Mouse (Mus musculus) cerebellum, postnatal 36 days (tissue): ENCODE data around the gene Prrt1.
A peak's percentile ranks its signal among the peaks of the same experiment; 100 is the strongest.

Experiments used
- DNase-seq, 2 experiments: peaks; one replicate each; pipeline ENCODE4 v3.0.0; 2021 to 2022; ENCODE audit warnings: mixed read lengths in 2 of 2

Gene Prrt1

GRCm38 (mm10) chr17:34629796-34630603 is 667 bp downstream of the Prrt1 start:
- peak; percentile 62 to 69 for DNase-seq

DNA sequence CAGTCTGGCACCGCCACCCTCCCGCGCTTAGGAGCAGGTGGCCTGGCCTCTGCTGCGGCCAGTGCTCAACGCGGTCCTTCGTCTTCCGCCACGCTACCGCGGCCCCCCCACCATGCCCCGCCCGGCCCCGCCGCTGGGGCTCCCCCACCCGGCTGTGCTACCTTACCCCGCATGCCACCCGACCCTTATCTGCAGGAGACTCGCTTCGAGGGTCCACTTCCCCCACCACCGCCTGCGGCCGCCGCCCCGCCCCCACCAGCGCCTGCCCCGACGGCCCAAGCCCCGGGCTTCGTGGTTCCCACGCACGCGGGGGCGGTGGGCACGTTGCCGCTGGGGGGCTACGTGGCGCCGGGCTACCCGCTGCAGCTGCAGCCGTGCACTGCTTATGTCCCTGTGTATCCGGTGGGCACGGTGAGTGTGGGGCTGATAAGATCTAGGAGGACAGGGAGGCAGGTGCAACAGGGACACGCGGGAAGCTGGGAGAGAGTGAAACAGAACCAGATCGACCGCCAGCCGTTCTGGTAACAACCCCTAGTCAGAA is 1.5 kb downstream of the Prrt1 start:
- DNase-seq: peak; percentile 51 to 59

GRCm38 (mm10) chr17:34631647-34632046 is 2.3 kb downstream of the Prrt1 start:
- peak; percentile 49 to 55 for DNase-seq

GRCm38 (mm10) chr17:34632261-34632691 is 2.9 kb downstream of the Prrt1 start:
- peak; percentile 80 to 82 for DNase-seq

GRCm38 (mm10) chr17:34635671-34636070 is 6.3 kb downstream of the Prrt1 start:
- no peak for DNase-seq

DNA sequence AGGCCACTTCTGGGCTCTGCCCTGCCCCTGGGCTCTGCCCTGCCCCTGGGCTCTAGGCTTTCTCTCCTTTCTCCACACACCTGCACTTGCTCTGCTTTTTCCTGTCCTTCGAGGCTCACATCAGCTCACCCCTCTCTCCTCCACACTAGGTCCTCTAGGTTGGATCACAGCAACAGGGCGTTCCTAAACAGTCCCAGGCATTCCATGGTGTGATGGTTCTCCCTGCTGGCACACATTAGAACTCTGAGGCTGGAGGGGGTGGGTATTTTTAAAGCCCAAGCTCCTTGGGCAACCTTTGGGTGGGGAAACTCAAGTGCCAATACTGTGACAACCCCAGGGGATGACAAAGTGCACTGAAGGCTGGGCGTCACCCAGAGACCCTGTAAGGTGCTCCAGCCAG is 8.1 kb downstream of the Prrt1 start:
- no peak for DNase-seq

- peak in 1 of 2 experiments; percentile 22 for DNase-seq
Measured at GRCm38 (mm10) chr17:34639461-34640255, 10.3 kb downstream of the Prrt1 start.

GRCm38 (mm10) chr17:34640778-34641601 is 11.7 kb downstream of the Prrt1 start:
- peak; percentile 85 to 89 for DNase-seq

GRCm38 (mm10) chr17:34641945-34642344 is 12.6 kb downstream of the Prrt1 start:
- DNase-seq: no peak

DNA sequence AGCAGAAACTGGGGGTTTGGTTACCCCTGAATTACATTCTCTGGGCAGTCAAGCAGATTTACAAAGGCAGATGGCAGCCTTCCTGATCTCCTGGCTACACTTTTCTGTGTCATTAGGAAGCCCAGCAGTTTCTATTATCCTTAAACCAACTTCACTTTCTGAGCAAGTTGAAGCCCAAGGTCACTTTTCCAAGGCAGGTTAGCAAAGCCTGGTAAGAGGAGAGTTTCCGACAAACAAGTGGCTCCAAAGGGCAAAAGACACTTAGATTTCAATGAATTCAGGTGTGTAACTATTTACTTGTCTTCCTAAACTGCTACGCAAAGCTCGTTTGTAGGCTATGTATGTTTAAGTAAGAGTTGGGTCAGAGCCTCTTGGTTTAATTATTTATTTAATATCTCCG is 14.0 kb downstream of the Prrt1 start:
- DNase-seq: no peak

DNA sequence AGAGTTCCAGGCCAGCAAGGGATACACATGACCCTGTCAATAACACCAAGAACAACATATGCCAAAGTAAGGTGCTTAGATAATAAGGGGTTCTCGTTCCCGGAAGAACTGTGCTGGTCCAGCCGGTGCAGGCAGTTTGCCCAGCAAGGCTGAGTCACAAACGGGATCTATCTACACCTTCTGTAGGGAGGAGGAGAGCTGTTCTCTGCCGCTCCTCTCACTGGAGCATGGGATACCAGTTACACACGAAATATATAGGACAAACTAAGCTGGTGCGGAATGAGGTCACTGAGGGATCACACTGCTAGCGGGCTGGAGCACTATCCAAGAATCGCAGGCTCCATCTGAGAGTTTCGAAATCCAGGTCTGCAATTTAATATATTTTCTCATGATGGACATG is 14.6 kb downstream of the Prrt1 start:
- peak; percentile 79 to 82 for DNase-seq

DNA sequence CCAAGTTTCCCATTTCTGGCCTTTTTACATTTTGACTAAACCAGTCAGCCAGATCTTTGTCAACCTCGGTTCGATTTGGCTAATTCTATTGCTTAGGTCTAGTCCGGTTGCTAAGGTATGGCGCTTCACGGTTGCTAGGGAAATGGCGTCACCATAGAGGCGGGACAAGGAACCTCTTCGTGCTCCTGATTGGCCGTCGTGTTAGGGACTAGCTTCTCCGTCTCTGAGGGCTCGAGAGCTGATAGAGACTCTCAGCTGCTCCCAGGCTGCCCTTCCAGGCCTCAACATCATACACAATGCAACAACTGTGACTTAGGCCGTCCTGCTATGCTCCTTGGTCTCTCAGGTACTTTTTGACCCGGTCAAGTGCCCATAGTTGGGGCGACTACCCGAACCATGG is 15.3 kb downstream of the Prrt1 start, which contains the start of gene Fkbpl:
Fkbpl (plus strand) TSS at position 157 of the 400 bp plus-strand sequence.
- peak; percentile 95 to 99 for DNase-seq

- DNase-seq: no peak
Measured at GRCm38 (mm10) chr17:34645256-34645829, 16.0 kb downstream of the Prrt1 start.

DNA sequence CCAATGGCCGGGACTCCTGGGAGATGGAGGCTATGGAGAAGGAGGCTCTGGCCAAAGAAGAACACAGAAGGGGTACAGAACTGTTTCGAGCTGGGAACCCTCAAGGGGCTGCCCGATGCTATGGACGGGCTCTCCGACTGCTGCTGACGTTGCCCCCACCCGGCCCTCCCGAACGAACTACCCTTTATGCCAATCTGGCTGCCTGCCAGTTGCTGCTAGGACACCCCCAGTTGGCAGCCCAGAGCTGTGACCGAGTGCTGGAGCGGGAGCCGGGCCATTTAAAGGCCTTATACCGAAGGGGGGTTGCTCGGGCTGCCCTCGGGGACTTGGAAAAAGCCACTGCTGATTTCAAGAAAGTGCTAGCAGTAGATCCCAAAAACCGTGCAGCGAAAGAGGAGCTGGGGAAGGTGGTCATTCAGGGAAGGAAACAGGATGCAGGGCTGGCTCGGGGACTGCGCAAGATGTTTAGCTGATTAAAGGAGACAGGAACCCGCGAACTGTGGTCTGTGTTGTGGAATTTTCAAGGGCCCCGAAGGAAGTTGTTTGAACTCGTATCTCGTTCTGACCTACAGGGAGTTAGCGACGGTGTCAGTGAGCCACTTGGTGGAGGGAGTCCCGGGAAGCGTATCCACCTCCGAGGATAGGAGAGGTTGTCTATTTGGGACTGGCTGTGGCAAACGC is 16.6 kb downstream of the Prrt1 start:
- DNase-seq: no peak

DNA sequence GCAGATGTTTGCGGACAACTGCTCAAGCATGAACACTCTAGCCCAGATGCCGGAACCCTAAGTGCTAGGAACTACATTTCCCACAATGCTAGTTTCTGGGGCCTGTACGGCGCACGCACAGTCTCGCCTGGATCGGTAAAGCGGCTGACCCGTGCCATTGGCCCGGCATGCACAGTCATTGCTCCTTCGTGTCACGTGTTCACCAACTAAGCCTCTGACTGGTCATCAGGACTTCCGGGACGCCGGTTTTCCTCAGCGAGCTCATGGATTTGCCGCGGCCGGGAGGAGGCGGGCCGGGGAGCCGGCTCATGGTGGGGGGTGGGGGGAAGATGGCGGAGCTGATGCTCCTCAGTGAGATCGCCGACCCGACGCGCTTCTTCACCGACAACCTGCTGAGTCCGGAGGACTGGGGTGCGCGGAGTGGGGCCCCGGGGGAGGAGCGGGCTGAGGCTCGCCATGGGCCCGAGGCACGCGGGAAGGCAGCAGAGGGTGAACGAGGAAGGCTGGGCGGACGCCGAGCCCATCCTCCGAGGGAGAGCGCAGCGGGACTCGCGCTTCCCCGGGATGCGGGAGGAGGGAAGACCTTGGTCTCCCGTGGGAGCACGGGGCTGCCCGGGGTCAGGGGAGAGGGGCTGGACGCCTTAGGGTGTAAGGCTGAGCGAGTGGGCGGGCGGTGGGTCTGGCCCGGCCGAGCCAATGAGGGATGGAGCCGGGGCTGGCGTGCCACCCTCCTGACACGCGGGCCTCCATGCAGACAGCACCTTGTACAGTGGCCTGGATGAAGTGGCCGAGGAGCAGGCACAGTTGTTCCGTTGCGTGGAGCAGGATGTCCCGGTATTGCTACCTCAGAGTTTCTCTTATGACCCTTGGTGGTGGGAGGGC is 17.8 kb downstream of the Prrt1 start, which contains the start of gene Atf6b:
Atf6b (plus strand) TSS at position 241 of the 882 bp plus-strand sequence.
- peak; percentile 93 to 94 for DNase-seq

GRCm38 (mm10) chr17:34648141-34648890 is 19.0 kb downstream of the Prrt1 start:
- DNase-seq: no peak

GRCm38 (mm10) chr17:34649106-34649864 is 20.0 kb downstream of the Prrt1 start:
- DNase-seq: no peak

DNA sequence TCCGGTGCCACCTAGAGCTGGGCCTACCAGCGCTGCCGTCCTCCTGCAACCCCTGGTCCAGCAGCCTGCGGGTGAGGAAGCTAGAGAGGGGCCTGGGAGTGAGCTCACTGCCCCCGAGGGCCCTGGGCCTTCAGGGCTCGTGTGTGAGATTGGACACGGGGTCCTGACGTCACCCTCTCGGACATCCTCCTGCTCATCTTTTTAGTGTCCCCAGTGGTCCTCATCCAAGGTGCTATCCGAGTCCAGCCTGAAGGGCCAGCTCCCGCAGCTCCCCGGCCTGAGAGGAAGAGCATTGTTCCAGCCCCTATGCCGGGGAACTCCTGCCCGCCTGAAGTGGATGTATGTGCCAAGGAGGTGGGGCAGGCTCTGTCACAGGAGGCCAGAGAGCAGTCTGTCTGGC is 21.4 kb downstream of the Prrt1 start:
- DNase-seq: no peak
